Mouse (Mus musculus) large intestine, adult 2 months (tissue): Measurements from ENCODE around the gene Acaca. TPM values are rescaled to one million over a fixed set of nuclear protein-coding genes. Genes with fewer than 3 reads are reported as not detected.

ENCODE experiments used
- DNase-seq: peaks from one replicate; pipeline ENCODE4 v3.0.0-alpha.2; 2012; ENCODE audit warnings: low read depth, low spot score
- WGBS: fragments of 180-500 bp; shearing (Covaris S2); methylation state at CpG from one replicate; pipeline ENCODE4 v1.1.7; 2018; 5-methylcytosine and 5-hydroxymethylcytosine counted together
- polyA plus RNA-seq: library from polyadenylated mRNA; depleted of rRNA; stranded (reverse); fragments of >200 nt; gene quantifications from 2 replicates; pipeline ENCODE4 v1.2.3, GENCODE M21; 2012; rRNA removed

Acaca gene
- 7.8 and 15.9 TPM in 2 replicates for polyA plus RNA-seq

- DNase-seq = no peak
- under 1% methylated on average over 79 of the region's 83 CpGs for WGBS
Observed at GRCm38 (mm10) chr11:84128943-84129798, at the start of gene Acaca, which contains the start of gene Tada2a. Gene Acaca (plus strand): TSS chr11:84129672. Gene Tada2a (minus strand): TSS chr11:84129600.

GRCm38 (mm10) chr11:84079887-84080286, 49.6 kb upstream of the Acaca start:
- 57% methylated on average over 4 of the region's 4 CpGs for WGBS
- DNase-seq = no peak

GRCm38 (mm10) chr11:84080327-84080726, 49.1 kb upstream of the Acaca start:
- WGBS = 74% methylated on average over 3 of the region's 3 CpGs
- no peak for DNase-seq

- DNase-seq = no peak
Observed at GRCm38 (mm10) chr11:84081901-84082300, 47.6 kb upstream of the Acaca start.

GRCm38 (mm10) chr11:84090572-84090971, 38.9 kb upstream of the Acaca start:
- 90% methylated on average over 8 of the region's 8 CpGs for WGBS
- DNase-seq = no peak

More at GRCm38 (mm10) chr11:84081901-84082300, 47.6 kb upstream of the Acaca start:
- WGBS = 95% methylated on average over 5 of the region's 5 CpGs

GRCm38 (mm10) chr11:84095084-84095483, 34.4 kb upstream of the Acaca start:
- DNase-seq = no peak
- WGBS = 86% methylated on average over 4 of the region's 4 CpGs

GRCm38 (mm10) chr11:84097251-84097998, 32.0 kb upstream of the Acaca start:
- WGBS = 62% methylated on average over 5 of the region's 5 CpGs
- DNase-seq = no peak

GRCm38 (mm10) chr11:84101182-84101581, 28.3 kb upstream of the Acaca start:
- no peak for DNase-seq

- no peak for DNase-seq
- 90% methylated on average over 6 of the region's 6 CpGs for WGBS
Observed at GRCm38 (mm10) chr11:84104036-84104435, 25.4 kb upstream of the Acaca start.

- no peak for DNase-seq
- 56% methylated on average over 2 of the region's 2 CpGs for WGBS
Observed at GRCm38 (mm10) chr11:84107137-84107536, 22.3 kb upstream of the Acaca start.

- WGBS = 88% methylated on average over 5 of the region's 5 CpGs
- no peak for DNase-seq
Observed at GRCm38 (mm10) chr11:84113623-84114022, 15.8 kb upstream of the Acaca start.

GRCm38 (mm10) chr11:84115646-84116045, 13.8 kb upstream of the Acaca start:
- no peak for DNase-seq
- WGBS = 69% methylated on average over 9 of the region's 9 CpGs

GRCm38 (mm10) chr11:84116221-84116620, 13.3 kb upstream of the Acaca start:
- DNase-seq = no peak
- 58% methylated on average over 2 of the region's 2 CpGs for WGBS

- no peak for DNase-seq
- WGBS = 93% methylated on average over 4 of the region's 4 CpGs
Observed at GRCm38 (mm10) chr11:84117431-84117830, 12.0 kb upstream of the Acaca start.

GRCm38 (mm10) chr11:84121051-84121956, 8.2 kb upstream of the Acaca start:
- DNase-seq = no peak
- WGBS = 44% methylated on average over 12 of the region's 12 CpGs

- no peak for DNase-seq
- 52% methylated on average over 4 of the region's 4 CpGs for WGBS
Observed at GRCm38 (mm10) chr11:84127977-84128376, 1.5 kb upstream of the Acaca start.

GRCm38 (mm10) chr11:84129799-84130185, 320 bp downstream of the Acaca start:
- WGBS = 6% methylated on average over 11 of the region's 11 CpGs
- DNase-seq = no peak

- WGBS = 91% methylated on average over 2 of the region's 2 CpGs
- DNase-seq = no peak
Observed at GRCm38 (mm10) chr11:84134331-84134860, 4.9 kb downstream of the Acaca start.

- WGBS = 92% methylated on average over 3 of the region's 3 CpGs
- DNase-seq = no peak
Observed at GRCm38 (mm10) chr11:84136453-84136852, 7.0 kb downstream of the Acaca start.
